Mouse (Mus musculus) forebrain, embryonic 10.5 days (tissue): Measurements from ENCODE around the gene Gm36210. TPM values are rescaled to one million over a fixed set of nuclear protein-coding genes. Genes with fewer than 3 reads are reported as not detected.
"Not testable (repeated sequence)": the region's sequence is repeated elsewhere in the genome, so short reads cannot be mapped to it uniquely, and the experiment has no call there.

Experiments
- DNase-seq: peaks from one replicate; pipeline ENCODE4 v3.0.0-alpha.2; 2017; ENCODE audit warnings: low spot score; ENCODE audit errors: extremely low spot score
- H3K27ac ChIP-seq: fragments of 300-500 bp; sonication (generic); 2 replicates; pipeline ENCODE4 v1.5.1; 2016; ENCODE audit warnings: mild to moderate bottlenecking
- H3K27me3 ChIP-seq: fragments of 300-500 bp; sonication (generic); 2 replicates; pipeline ENCODE4 v1.6.1; 2016; ENCODE audit warnings: mild to moderate bottlenecking; ENCODE audit not compliant: poor library complexity, severe bottlenecking
- H3K36me3 ChIP-seq: fragments of 300-500 bp; sonication (generic); replicated peaks from 2 replicates; pipeline ENCODE4 v1.6.1; 2016; ENCODE audit warnings: mild to moderate bottlenecking, moderate library complexity
- H3K4me1 ChIP-seq: fragments of 300-500 bp; sonication (generic); 2 replicates; pipeline ENCODE4 v1.6.1; 2016
- H3K4me3 ChIP-seq: fragments of 300-500 bp; sonication (generic); 2 replicates; pipeline ENCODE4 v1.5.1; 2016; ENCODE audit warnings: mild to moderate bottlenecking, moderate library complexity
- H3K9me3 ChIP-seq: fragments of 300-500 bp; sonication (generic); 2 replicates; pipeline ENCODE4 v1.6.1; 2016; ENCODE audit warnings: mild to moderate bottlenecking, moderate library complexity
- WGBS: fragments of 180-500 bp; shearing (Covaris S2); methylation state at CpG from one replicate; pipeline ENCODE4 v1.1.7; 2016; 5-methylcytosine and 5-hydroxymethylcytosine counted together
- polyA plus RNA-seq: library from polyadenylated mRNA; unstranded; fragments of >200 nt; fragmentation: Nextera tagmentation; extraction: Ambion mirVana; gene quantifications from 2 replicates; pipeline ENCODE4 v1.2.1, GENCODE M21; 2016

The Gm36210 gene
- polyA plus RNA-seq, 1 experiment from 2014 or later: 0.22 TPM

- 17% methylated on average over 11 of the region's 11 CpGs for WGBS
- peak overlapping the region; percentile 39 for H3K4me3 ChIP-seq
- peaks cover 23% of the 10 kb centered on the region for H3K4me1 ChIP-seq
- H3K27ac ChIP-seq: no peak overlapping the region
- no peak for DNase-seq
- H3K36me3 ChIP-seq: no peaks in the 10 kb centered on the region
- peaks cover 9% of the 10 kb centered on the region for H3K9me3 ChIP-seq
- H3K27me3 ChIP-seq: peaks cover 37% of the 10 kb centered on the region
Observed at GRCm38 (mm10) chr7:4900523-4900851, 5.8 kb downstream of the Gm36210 start.

DNA sequence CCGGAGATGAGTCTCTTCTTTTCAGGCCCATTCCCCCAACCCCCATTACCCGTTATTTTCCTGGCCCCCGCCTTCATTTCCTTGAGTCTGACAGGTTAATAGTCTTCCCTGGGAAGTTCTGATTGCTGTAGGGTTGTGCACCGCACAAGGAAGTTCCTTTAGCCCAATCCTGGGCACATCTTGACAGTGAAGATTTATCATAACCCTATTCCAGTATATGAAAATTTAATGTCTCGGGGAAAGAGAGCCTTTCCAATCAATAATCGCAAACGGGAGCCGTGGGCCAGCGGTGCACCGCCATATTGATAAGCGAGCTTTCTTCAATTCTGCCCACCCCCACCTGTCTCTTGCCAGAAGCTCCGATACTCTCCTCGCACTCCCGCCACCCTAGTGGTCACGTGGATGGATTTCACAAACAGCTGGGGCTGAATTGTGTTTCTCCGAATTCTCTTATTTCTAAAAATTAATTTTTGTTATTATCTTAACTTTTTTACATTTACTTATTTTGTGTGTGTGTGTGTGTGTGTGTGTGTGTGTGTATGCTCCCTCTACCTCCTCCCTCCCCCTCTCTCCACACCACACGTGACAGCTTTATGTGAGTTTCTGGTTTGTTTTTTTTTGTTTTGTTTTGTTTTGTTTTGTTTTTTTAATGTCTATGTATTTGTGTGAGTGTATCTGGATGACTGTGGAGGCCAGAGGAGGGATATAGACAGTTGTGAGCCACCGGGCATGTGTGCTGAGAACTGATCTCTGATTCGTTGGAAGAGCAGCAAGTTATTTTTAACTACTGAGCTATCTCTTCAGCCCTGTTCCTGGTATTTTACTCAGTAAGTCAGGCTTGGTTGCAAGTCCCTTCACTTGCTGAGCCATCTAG is 6.4 kb downstream of the Gm36210 start:
- peaks cover 23% of the 10 kb centered on the region for H3K4me1 ChIP-seq
- peaks cover 37% of the 10 kb centered on the region for H3K27me3 ChIP-seq
- no peak for DNase-seq
- 9% methylated on average over 19 of the region's 19 CpGs for WGBS
- no peaks in the 10 kb centered on the region for H3K36me3 ChIP-seq
- peaks cover 9% of the 10 kb centered on the region for H3K9me3 ChIP-seq
- H3K4me3 ChIP-seq: peak overlapping the region; percentile 39
- peak overlapping the region; percentile 21; the same call in 1 of the 2 replicates for H3K27ac ChIP-seq

GRCm38 (mm10) chr7:4898851-4899648 is 7.3 kb downstream of the Gm36210 start:
- H3K36me3 ChIP-seq: no peaks in the 10 kb centered on the region
- DNase-seq: no peak
- H3K4me1 ChIP-seq: peaks cover 23% of the 10 kb centered on the region
- peak overlapping the region; percentile 21; the same call in 1 of the 2 replicates for H3K27ac ChIP-seq
- peak overlapping the region; percentile 39 for H3K4me3 ChIP-seq
- 23% methylated on average over 18 of the region's 18 CpGs for WGBS
- peaks cover 6% of the 10 kb centered on the region for H3K9me3 ChIP-seq
- H3K27me3 ChIP-seq: peaks cover 37% of the 10 kb centered on the region

GRCm38 (mm10) chr7:4895186-4895585 is 11.1 kb downstream of the Gm36210 start:
- Histone ChIP-seq H3K36me3 (peaks cover 3% of the 10 kb centered on the region), H3K27me3 (peaks cover 26% of the 10 kb centered on the region), H3K9me3 (no peaks in the 10 kb centered on the region), H3K27ac (no peak overlapping the region), H3K4me3 (no peak overlapping the region), H3K4me1 (peaks cover 13% of the 10 kb centered on the region)
- 77% methylated on average over 11 of the region's 11 CpGs for WGBS
- DNase-seq: no peak

DNA sequence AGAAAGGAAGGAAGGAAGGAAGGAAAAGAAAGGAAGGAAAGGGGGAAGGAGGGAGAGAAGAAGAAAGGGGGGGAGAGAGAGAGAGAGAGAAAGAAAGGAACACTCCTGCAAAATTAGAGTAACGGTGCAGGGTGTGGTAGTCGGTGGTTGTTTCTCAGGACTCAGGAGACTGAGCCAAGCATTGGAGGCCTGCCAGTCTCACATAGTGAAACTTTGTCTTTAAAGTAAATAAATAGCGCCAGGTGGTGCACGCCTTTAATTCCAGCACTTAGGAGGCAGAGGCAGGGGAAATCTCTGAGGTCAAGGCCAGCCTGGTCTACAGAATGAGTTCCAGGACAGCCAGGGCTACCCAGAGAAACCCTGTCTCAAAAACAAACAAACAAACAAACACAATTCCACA is 19.6 kb downstream of the Gm36210 start:
- Histone ChIP-seq H3K9me3 (peaks cover 12% of the 10 kb centered on the region), H3K27me3 (no peaks in the 10 kb centered on the region), H3K27ac (no peak overlapping the region), H3K4me1 (no peaks in the 10 kb centered on the region), H3K4me3 (no peak overlapping the region), H3K36me3 (no peaks in the 10 kb centered on the region; the same call in 1 of the 2 replicates)
- no peak for DNase-seq
- 88% methylated on average over 4 of the region's 4 CpGs for WGBS

DNA sequence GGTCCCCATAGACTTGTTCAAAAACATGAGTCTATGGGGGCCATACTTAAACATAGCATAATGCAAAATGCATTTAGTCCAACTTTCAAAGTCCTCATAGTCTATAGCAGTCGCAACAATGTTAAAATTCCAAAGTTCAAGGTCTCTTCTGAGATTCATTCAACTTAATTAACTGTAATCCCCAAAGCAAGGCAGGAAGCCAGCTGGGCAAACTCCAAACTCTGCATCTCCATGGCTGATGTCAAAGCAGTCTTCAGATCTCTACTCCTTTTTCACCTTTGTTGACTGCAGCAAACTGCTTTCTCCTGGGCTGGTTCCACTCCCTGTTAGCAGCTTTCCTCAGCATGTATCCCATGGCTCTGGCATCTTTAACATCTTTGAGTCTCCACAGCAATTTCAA is 27.3 kb downstream of the Gm36210 start:
- 90% methylated on average over 1 of the region's 1 CpGs for WGBS
- H3K4me1 ChIP-seq: peaks cover 25% of the 10 kb centered on the region

GRCm38 (mm10) chr7:4878186-4878585 is 28.1 kb downstream of the Gm36210 start:
- Histone ChIP-seq H3K27ac (no peak overlapping the region), H3K4me3 (0 out of 2 replicates have a peak overlapping the region, but pooled peaks have one; percentile 65), H3K4me1 (peaks cover 25% of the 10 kb centered on the region), H3K27me3 (no peaks in the 10 kb centered on the region), H3K9me3 (peaks cover 3% of the 10 kb centered on the region), H3K36me3 (no peaks in the 10 kb centered on the region; the same call in 1 of the 2 replicates)
- no peak for DNase-seq

More for the DNA sequence above, 27.3 kb downstream of the Gm36210 start:
- not testable (repeated sequence) for H3K9me3 ChIP-seq, DNase-seq, H3K27ac ChIP-seq, H3K27me3 ChIP-seq, H3K4me3 ChIP-seq, H3K36me3 ChIP-seq

- Histone ChIP-seq H3K4me1 (peaks cover 25% of the 10 kb centered on the region), H3K27me3 (no peaks in the 10 kb centered on the region), H3K9me3 (peaks cover 3% of the 10 kb centered on the region), H3K27ac (peak overlapping the region; percentile 81), H3K36me3 (no peaks in the 10 kb centered on the region; the same call in 1 of the 2 replicates), H3K4me3 (peak overlapping the region; percentile 65)
- 7% methylated on average over 11 of the region's 11 CpGs for WGBS
- DNase-seq: no peak
Observed at GRCm38 (mm10) chr7:4877226-4877625, 29.1 kb downstream of the Gm36210 start.

DNA sequence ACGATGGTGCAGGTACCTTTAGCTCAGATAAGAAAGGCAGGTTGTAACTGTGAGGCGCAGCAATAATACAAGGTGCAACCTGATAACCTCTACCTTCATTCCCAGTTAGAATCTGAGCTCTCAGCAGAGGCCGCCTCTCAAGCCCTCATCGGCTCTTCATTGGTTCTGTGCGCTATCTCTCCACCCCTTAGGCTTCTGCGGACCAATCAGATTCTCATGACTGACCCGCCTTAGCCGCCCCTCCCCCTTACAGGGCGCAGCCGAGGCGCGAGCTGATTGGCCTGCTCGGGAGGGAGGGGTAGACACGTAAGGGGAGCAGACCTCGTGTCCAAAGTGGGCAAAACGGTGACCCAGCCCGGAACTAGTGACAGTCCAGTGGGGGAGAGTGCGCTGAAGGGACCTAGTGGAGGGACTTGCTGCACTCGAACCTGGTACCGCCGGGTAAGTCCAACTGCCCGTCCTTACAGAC is 29.5 kb downstream of the Gm36210 start, which contains the start of gene Isoc2a:
Gene Isoc2a, plus strand, starts transcription at position 401 of the 469 bp plus-strand sequence.
- H3K27ac ChIP-seq: peak within 1 kb of the TSS; percentile 81
- no peaks in the 10 kb centered on the region for H3K36me3 ChIP-seq
- no peaks in the 10 kb centered on the region; the same call in 1 of the 2 replicates for H3K9me3 ChIP-seq
- DNase-seq: peak; percentile 95
- under 1% methylated on average over 22 of the region's 22 CpGs for WGBS
- H3K4me3 ChIP-seq: peak within 1 kb of the TSS; percentile 65
- no peaks in the 10 kb centered on the region for H3K27me3 ChIP-seq
- H3K4me1 ChIP-seq: peaks cover 25% of the 10 kb centered on the region

- H3K4me3 ChIP-seq: no peak within 1 kb of the TSS
- H3K9me3 ChIP-seq: peaks cover 3% of the 10 kb centered on the region; the same call in 1 of the 2 replicates
- DNase-seq: no peak
- WGBS: 63% methylated on average over 6 of the region's 6 CpGs
- H3K36me3 ChIP-seq: no peaks in the 10 kb centered on the region
- no peaks in the 10 kb centered on the region for H3K27me3 ChIP-seq
- peaks cover 22% of the 10 kb centered on the region for H3K4me1 ChIP-seq
- H3K27ac ChIP-seq: no peak within 1 kb of the TSS
Observed at GRCm38 (mm10) chr7:4870133-4870532, 36.2 kb downstream of the Gm36210 start, which contains the start of gene Isoc2b. Gene Isoc2b, minus strand, starts transcription at chr7:4870258.

- 37% methylated on average over 10 of the region's 10 CpGs for WGBS
- H3K27ac ChIP-seq: peak overlapping the region; percentile 90
- DNase-seq: no peak
- no peaks in the 10 kb centered on the region for H3K27me3 ChIP-seq
- peaks cover 22% of the 10 kb centered on the region for H3K4me1 ChIP-seq
- H3K4me3 ChIP-seq: peak overlapping the region; percentile 67
- H3K9me3 ChIP-seq: peaks cover 4% of the 10 kb centered on the region; the same call in 1 of the 2 replicates
- no peaks in the 10 kb centered on the region for H3K36me3 ChIP-seq
Observed at GRCm38 (mm10) chr7:4866631-4867180, 39.6 kb downstream of the Gm36210 start.
